Mouse (Mus musculus) spleen, adult 2 months (tissue): ENCODE data around the gene Rrm1.

Source experiments
- CTCF ChIP-seq: fragments of 200-500 bp; IDR thresholded peaks from 2 replicates; pipeline ENCODE4 v1.5.1; 2011; ENCODE audit warnings: mild to moderate bottlenecking, inconsistent platforms; ENCODE audit not compliant: insufficient read depth, insufficient read length, insufficient replicate concordance; ENCODE audit errors: extremely low read depth
- POLR2A ChIP-seq: fragments of 200-500 bp; IDR thresholded peaks from 2 replicates; pipeline ENCODE4 v1.6.1; 2011; ENCODE audit warnings: low read depth, low read length, inconsistent platforms

GRCm38 (mm10) chr7:102479368-102480078 lies 38.0 kb downstream of the Rrm1 start:
- TF ChIP-seq CTCF (no peak), POLR2A (no peak)
